Mouse (Mus musculus) lung, postnatal 14 days (tissue): ENCODE results near the gene Natd1.
"Not testable (repeated sequence)": the region's sequence is repeated elsewhere in the genome, so short reads cannot be mapped to it uniquely, and the experiment has no call there.

Experiments
- DNase-seq: peaks from one replicate; pipeline ENCODE4 v3.0.0; 2021

The Natd1 gene

GRCm38 (mm10) chr11:60931282-60931868 is 16.8 kb upstream of the Natd1 start:
- no peak for DNase-seq

GRCm38 (mm10) chr11:60930724-60931281 is 16.3 kb upstream of the Natd1 start:
- DNase-seq: no peak

- DNase-seq: peak; percentile 96
Observed at GRCm38 (mm10) chr11:60927264-60927663, 12.7 kb upstream of the Natd1 start.

GRCm38 (mm10) chr11:60924981-60925380 is 10.4 kb upstream of the Natd1 start:
- no peak for DNase-seq

GRCm38 (mm10) chr11:60924498-60924897 is 9.9 kb upstream of the Natd1 start:
- DNase-seq: no peak

- no peak for DNase-seq
Observed at GRCm38 (mm10) chr11:60922964-60923363, 8.4 kb upstream of the Natd1 start.

GRCm38 (mm10) chr11:60922195-60922594 is 7.6 kb upstream of the Natd1 start:
- DNase-seq: no peak

GRCm38 (mm10) chr11:60920021-60920420 is 5.5 kb upstream of the Natd1 start:
- no peak for DNase-seq

- no peak for DNase-seq
Observed at GRCm38 (mm10) chr11:60915201-60915600, 651 bp upstream of the Natd1 start.

GRCm38 (mm10) chr11:60913301-60914196 is 1.0 kb downstream of the Natd1 start:
- DNase-seq: peak; percentile 94

GRCm38 (mm10) chr11:60912525-60912973 is 2.0 kb downstream of the Natd1 start:
- DNase-seq: no peak

- DNase-seq: no peak
Observed at GRCm38 (mm10) chr11:60909626-60910025, 4.9 kb downstream of the Natd1 start.

- DNase-seq: no peak
Observed at GRCm38 (mm10) chr11:60908073-60908472, 6.5 kb downstream of the Natd1 start.

- DNase-seq: no peak
Observed at GRCm38 (mm10) chr11:60906449-60906848, 8.1 kb downstream of the Natd1 start.

- DNase-seq: no peak
Observed at GRCm38 (mm10) chr11:60905407-60906120, 9.0 kb downstream of the Natd1 start.

- no peak for DNase-seq
Observed at GRCm38 (mm10) chr11:60903661-60904061, 10.9 kb downstream of the Natd1 start.

- no peak for DNase-seq
Observed at GRCm38 (mm10) chr11:60902486-60902885, 12.1 kb downstream of the Natd1 start.

- DNase-seq: no peak
Observed at GRCm38 (mm10) chr11:60902001-60902400, 12.5 kb downstream of the Natd1 start.

- no peak for DNase-seq
Observed at GRCm38 (mm10) chr11:60895915-60896314, 18.6 kb downstream of the Natd1 start.

- no peak for DNase-seq
Observed at GRCm38 (mm10) chr11:60890744-60891143, 23.8 kb downstream of the Natd1 start.

- DNase-seq: no peak
Observed at GRCm38 (mm10) chr11:60890286-60890685, 24.3 kb downstream of the Natd1 start.

- DNase-seq: no peak
Observed at GRCm38 (mm10) chr11:60889861-60890260, 24.7 kb downstream of the Natd1 start.

- not testable (repeated sequence) for DNase-seq
Observed at GRCm38 (mm10) chr11:60886986-60887385, 27.6 kb downstream of the Natd1 start.
